Mouse (Mus musculus): Measurements from ENCODE around the gene Aspm. TPM values are rescaled to one million over a fixed set of nuclear protein-coding genes. Genes with fewer than 3 reads are reported as not detected.

Aspm gene
- polyA plus RNA-seq (2015; fragmentation: Nextera tagmentation; extraction: Ambion mirVana): 3.3 and 3.5 TPM in 2 replicates

GRCm38 (mm10) chr1:139454340-139455225 lies at the start of gene Aspm:
Gene Aspm (plus strand): TSS chr1:139454772.

GRCm38 (mm10) chr1:139421875-139422791 lies 32.4 kb upstream of the Aspm start, which contains the start of gene Zbtb41:
Gene Zbtb41 (plus strand): TSS chr1:139422288.

GRCm38 (mm10) chr1:139501258-139501752 lies 46.7 kb downstream of the Aspm start, which contains the start of gene F13b:
Gene F13b (plus strand): TSS chr1:139501702.

Other genes with a start within 250 kb of the Aspm start
- gene Crb1, start 77.7 kb upstream of the Aspm start, polyA plus RNA-seq (2015; fragmentation: Nextera tagmentation; extraction: Ambion mirVana): 0.11 and 0.17 TPM in 2 replicates
- 3.1 and 4.7 TPM in 2 replicates for gene Zbtb41, start 32.5 kb upstream of the Aspm start, polyA plus RNA-seq (2015; fragmentation: Nextera tagmentation; extraction: Ambion mirVana)
- gene F13b, start 46.9 kb downstream of the Aspm start, polyA plus RNA-seq (2015; fragmentation: Nextera tagmentation; extraction: Ambion mirVana): 2.7 and 2.8 TPM in 2 replicates
- gene Cfhr1, start 105.5 kb downstream of the Aspm start, polyA plus RNA-seq (2015; fragmentation: Nextera tagmentation; extraction: Ambion mirVana): 1.0 and 1.2 TPM in 2 replicates

Data from adrenal gland, postnatal 0 days (tissue).